Mouse (Mus musculus) myocyte (in vitro differentiated cells): ENCODE measurements around the gene Ccdc130.

Experiments
- CEBPB ChIP-seq: IDR thresholded peaks from 2 replicates; pipeline ENCODE4 v1.6.1; 2011; ENCODE audit warnings: mild to moderate bottlenecking, moderate library complexity; ENCODE audit not compliant: poor library complexity, insufficient read depth, severe bottlenecking
- E2F4 ChIP-seq: IDR thresholded peaks from one replicate; pipeline ENCODE4 v1.6.1; 2011; ENCODE audit warnings: mild to moderate bottlenecking, control low read depth, moderate library complexity; ENCODE audit not compliant: insufficient read depth
- MAX ChIP-seq: IDR thresholded peaks from one replicate; pipeline ENCODE4 v1.6.1; 2011; ENCODE audit warnings: low read depth, mild to moderate bottlenecking, control low read depth
- MYOD1 ChIP-seq, 3 experiments: IDR thresholded peaks; one replicate each; pipeline ENCODE4 v1.6.1; 2011; ENCODE audit warnings: control low read depth in 2 of 3, low read depth in 2 of 3, mild to moderate bottlenecking in 2 of 3, moderate library complexity in 1 of 3; ENCODE audit not compliant: insufficient read length in 2 of 3, control insufficient read depth in 1 of 3
- MYOG ChIP-seq, 3 experiments: IDR thresholded peaks; one replicate each; pipeline ENCODE4 v1.6.1; 2011; ENCODE audit warnings: control low read depth in 2 of 3, low read depth in 2 of 3, mild to moderate bottlenecking in 2 of 3; ENCODE audit not compliant: insufficient read length in 2 of 3, control insufficient read depth in 1 of 3, insufficient read depth in 1 of 3
- POLR2A ChIP-seq: IDR thresholded peaks from one replicate; pipeline ENCODE4 v1.6.1; 2011; ENCODE audit warnings: low read depth, mild to moderate bottlenecking, control low read depth, moderate library complexity; ENCODE audit not compliant: insufficient read length
- POLR2AphosphoS2 ChIP-seq: IDR thresholded peaks from one replicate; pipeline ENCODE4 v1.6.1; 2011; ENCODE audit warnings: low read depth, control low read depth; ENCODE audit not compliant: insufficient read length
- REST ChIP-seq: IDR thresholded peaks from one replicate; pipeline ENCODE4 v1.6.1; 2011; ENCODE audit warnings: mild to moderate bottlenecking, control low read depth, moderate library complexity; ENCODE audit not compliant: insufficient read depth, insufficient read length
- TCF12 ChIP-seq: IDR thresholded peaks from one replicate; pipeline ENCODE4 v1.6.1; 2011; ENCODE audit warnings: mild to moderate bottlenecking, control low read depth; ENCODE audit not compliant: poor library complexity, insufficient read depth, severe bottlenecking
- TCF3 ChIP-seq: IDR thresholded peaks from one replicate; pipeline ENCODE4 v1.6.1; 2011; ENCODE audit warnings: low read depth, control low read depth; ENCODE audit not compliant: insufficient read length
- USF1 ChIP-seq: IDR thresholded peaks from one replicate; pipeline ENCODE4 v1.6.1; 2011; ENCODE audit warnings: low read depth, mild to moderate bottlenecking, control low read depth, moderate library complexity

DNA sequence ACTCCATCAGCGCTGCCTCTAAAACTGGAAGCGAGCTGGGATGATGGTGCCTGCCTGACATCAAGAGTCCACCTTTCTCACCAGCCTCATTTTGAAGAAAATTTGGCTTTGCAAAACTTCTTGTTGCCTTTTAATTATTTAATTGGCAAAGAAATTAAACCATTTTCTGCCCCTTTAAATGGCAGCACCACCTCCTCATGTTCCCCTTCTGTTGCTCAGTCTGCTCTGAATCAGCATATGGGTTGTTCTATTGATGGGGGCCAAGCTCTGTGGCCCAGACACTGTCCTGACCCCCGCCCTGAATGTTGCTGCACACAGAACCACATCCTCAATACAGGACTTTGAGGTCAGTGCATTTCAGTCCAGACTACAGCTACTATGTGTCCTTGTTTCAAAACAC, 3.8 kb upstream of the Ccdc130 start:
- TF ChIP-seq POLR2A (no peak), MAX (no peak), E2F4 (no peak), MYOD1 (IDR thresholded peaks at IDR 0.05; ENCODE audit: control insufficient read depth in 1 of 3, insufficient read length in 2 of 3, low read depth in 2 of 3) (no peak), TCF12 (no peak), TCF3 (no peak), USF1 (no peak), MYOG (IDR thresholded peaks at IDR 0.05; ENCODE audit: control insufficient read depth in 1 of 3, insufficient read depth in 1 of 3, insufficient read length in 2 of 3, low read depth in 2 of 3) (no peak), REST (no peak), CEBPB (no peak), POLR2AphosphoS2 (no peak)
